Mouse (Mus musculus): ENCODE results near the gene Prcd.
"Not testable (repeated sequence)": the region's sequence is repeated elsewhere in the genome, so short reads cannot be mapped to it uniquely, and the experiment has no call there.

The Prcd gene

DNA sequence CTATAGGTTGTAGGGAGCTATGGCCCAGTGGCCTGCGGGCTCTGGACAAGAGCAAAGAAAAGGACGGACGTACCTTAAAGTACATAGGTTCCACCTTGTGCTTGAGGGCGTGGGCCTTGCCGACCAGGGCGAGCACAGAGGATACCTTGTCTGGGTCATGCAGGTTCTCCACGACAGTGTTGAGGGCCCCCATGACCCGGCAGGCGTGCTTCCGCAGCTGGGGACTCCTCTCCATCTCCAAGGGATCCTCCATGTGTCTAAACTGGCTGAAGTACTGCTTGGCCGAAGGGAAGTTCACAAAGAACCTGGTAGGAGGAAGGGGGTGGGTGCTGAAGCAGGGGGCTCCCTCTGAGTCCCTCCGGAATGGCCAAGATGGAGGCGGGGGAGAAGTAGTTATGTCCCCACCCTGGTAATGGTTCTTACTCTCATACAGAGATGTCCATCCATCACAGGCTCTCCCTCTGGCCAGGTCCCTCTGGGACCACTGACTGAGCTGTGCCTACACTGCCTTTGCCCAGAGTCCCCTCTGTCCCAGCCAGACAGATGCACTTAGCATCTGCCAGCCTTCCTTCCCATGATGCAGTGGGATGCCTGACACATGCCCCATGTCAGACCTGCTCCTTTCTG, 3.5 kb upstream of the Prcd start:
- no peak for DNase-seq

DNA sequence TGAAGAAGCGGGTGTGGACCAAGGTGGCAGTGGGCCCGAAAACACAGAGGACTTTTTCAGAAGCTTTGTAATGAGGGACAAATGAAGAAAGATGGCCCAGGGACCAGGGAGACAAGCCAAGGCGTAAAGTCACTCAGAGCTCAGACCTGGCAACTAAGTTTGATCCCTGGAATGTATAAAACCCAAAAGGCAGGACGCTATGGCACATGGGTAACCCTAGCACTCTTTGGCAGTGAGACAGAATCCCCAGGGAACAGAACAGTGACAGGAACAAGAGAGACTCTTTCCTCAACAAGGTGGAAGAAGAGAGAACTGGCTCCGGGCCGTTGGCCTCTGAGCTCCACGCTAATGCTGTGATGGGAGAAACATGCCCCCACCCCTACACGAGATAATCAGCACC, 2.5 kb upstream of the Prcd start:
- DNase-seq = no peak

- peak in 1 of 2 experiments; percentile 4 for DNase-seq
These were observed 2.0 kb upstream of the Prcd start for GRCm38 (mm10) chr11:116651339-116651738.

DNA sequence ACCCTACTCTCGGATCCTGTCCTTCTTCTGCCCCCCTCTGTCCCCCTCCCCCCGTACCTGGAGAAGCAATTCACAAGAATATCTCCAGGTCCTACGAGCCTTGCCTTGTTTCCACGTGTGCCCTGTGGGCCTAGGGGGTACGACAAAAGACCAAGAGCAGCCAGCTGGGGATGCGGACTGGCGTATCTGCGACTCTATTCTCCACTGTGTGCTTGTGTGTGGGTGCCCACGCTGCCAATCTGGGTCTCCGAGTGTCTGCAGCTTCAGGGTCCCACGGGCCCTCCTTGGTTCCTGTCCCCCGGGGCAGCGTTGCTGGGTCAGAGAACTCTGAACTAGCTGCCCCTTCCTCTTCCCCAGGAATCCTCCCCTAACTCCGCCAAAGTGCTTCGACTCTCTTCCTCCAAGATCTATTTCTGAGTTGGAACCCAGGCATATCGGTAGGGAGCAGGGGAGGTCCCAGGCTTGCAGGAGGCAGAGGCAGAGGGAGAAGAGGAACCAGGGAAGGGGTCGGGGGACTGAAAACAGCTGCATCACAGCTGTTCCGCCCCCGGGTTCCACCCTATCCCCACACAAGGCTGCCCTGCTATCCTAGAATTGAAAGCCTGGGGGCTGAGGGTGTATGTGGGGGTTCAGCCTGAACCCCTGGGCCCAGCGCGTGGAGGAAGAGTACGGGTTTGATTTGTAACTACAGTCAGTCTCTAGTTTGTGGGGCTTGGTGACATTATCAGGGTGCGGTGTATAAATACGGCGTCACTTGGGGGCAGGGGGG, 820 bp upstream of the Prcd start:
- peak in 1 of 2 experiments; percentile 40 for DNase-seq

GRCm38 (mm10) chr11:116653709-116654221, 431 bp downstream of the Prcd start:
- DNase-seq = peak; percentile 72 to 77

DNA sequence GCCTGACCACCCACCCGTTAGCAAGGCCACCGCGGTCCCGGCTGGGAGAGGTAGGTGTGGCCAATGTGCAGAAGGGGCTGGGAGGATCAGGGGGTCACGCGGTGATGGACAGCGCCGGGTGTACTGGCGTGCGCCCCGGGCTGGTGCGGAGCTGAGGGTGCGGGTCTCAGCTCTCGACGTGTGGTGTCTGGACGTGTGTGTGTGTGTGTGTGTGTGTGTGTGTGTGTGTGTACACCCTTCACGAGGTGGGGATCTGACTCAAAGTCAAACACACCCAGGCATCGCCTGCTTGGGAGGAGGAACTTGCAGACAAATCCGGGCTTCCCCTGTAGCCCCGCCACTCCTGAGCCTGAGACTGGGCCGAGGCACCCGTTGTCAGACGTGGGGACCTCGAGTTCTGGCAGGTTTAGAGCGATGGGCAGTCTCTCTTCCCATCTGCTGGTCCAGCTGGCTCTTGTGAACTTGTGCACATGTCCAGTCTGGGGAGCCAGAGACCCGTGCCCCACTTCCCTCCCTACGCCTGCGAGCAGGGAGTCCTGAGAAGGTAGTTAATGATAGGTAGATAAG, 1.0 kb downstream of the Prcd start, which contains the start of gene Cygb:
Gene Cygb, minus strand, starts transcription at position 59 of the 567 bp plus-strand sequence.
- DNase-seq = peak; percentile 66 to 75

DNA sequence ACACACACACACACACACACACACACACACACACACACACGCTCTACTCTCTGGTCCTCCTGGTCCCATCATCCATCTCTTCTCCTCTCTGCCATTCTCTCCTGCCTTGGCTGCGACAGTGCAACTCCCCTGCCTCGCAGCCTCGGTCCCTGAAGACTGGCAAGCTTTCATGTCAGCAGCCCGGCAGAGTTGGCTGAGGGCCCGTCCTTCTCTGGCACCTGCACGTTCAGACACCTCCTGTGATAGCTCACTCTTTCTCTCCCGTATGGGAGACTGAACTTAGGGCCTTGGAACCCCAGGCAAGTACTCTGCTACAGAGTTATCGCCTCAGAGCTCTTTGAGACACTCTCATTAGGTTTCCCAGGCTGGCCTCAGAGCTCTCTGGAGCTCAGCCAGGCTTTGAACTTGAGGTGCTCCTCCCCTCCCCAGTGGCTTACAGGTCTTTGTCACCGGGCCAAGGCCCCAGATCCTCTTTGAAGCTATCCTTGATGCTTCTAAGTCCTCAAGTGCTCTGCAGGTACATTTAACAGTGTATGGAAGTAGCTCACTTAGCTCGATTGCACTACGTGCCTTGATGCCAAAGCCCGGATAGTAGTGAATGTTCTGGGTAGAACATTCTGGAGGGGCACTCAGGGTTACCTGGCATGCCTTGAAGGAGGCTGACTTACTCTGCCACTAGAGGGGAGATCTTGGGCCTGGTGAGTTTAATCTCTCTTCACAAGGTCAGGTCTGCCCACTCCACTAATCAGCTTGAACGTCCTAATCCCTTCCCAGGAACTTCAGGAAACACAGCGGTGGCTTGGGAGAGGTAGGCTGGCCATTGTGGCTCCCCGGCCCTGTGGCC, 3.2 kb downstream of the Prcd start:
- DNase-seq = peak in 1 of 2 experiments; percentile 3

DNA sequence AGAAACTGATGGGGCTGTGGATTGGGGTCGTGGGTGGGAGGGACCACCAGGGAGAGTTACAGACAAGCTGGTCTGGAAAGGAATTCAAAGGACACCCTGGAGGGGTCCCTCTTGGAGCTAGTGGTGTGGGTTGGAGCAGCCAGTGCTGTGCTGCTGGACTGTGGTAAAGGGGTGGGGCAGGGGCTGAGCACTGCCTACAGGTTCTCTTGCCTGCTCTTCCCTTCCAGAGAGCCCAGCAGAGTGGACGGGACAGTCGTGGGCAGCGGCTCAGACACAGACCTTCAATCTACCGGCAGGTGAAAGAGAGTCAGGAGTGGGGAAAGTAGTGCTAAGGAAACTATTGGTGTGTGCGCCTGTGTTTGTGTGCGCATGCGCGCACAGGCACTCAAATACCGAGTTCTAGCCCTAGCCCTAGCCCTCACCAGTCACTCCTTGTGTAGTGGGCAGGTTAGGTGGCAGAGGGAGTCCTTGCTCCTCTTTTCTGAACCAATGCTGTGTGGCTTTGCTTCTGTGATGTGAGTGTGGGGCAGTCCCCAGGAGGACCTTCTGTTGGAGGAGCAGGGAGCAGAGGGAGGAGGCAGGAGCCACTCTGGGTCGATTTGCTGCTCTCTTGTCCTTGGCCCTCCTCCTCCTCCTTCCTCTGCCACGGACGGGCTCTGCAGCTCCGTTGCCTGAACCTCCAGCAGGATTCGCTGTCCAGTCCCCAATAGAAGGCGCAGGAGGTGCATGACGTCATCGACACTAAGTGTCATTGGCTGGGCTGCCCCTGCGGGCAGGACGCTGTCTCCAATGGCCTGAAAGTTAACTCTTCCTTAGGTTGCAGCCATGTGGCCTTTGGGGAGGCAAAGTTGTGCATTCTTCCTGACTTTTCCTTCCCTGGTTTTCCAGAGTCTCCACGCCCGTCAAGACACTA, 4.2 kb downstream of the Prcd start:
- peak; percentile 91 to 95 for DNase-seq

DNA sequence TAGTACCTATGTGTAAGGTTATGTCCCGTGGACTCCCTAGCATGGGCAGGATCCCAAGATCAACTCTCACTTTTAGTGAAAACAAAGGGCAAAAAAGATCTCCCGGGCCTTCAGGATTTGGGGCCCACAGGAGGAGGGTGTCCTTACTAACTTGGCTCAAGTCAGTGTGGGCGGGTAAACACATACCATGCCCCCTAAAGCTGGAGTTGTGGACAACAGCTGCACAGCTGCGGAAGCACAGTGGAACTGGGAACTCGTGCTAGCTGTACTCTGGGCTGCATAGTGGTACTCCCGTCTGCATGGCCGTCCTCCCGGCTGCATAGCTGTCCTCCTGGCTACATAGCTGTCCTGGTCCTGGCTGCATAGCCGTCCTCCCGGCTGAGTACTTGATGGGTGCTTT, 4.9 kb downstream of the Prcd start:
- DNase-seq = peak in 1 of 2 experiments; percentile 62

DNA sequence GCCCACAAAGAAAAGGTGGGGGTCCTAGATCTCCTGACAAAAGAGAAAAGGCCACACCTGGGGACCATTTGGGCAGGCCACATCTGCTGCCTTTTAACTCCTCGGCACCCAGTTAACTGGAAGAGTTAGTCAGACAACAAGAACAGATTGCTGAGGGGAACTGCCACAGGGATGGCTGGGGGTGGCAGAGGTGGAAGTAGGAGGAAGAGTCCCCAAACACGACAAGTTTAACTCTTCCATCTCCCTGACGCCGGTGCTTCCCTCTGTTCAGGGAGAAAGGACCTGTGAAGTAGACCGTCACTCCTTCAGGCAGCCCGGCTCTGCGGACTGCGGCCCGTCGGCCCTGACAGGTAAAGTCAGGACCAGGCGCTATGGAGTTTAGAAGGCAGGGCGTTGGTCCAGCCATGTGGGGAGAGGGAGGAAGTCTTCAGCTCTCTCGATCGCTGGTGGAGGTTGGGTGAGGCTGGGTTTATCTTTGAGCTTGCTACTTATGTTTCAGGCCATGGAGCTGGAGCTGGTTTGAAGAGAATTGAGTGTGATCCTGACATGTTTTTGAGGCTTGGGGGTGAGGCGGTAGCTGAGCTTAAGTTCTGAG, 5.8 kb downstream of the Prcd start:
- peak in 1 of 2 experiments; percentile 3 for DNase-seq

DNA sequence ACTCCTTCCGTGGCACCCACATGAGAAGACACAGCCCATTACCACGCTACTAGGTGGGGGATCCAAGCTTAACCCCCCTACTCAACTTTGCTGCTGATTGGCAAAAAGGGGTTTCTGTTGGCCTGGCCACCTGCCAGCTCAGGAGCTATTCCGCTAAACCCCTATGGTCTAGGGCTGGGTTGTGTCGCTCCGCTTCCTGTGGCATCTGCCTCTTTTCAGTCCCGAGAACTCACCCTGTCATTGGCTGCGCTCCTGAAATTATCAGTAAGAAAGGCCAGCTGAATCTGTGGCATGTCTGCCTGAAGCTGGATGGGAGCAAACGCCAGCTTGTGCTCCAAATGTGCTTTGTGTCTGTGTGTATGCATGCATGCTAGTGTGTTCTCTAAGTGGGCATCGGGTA, 6.8 kb downstream of the Prcd start:
- no peak for DNase-seq

DNA sequence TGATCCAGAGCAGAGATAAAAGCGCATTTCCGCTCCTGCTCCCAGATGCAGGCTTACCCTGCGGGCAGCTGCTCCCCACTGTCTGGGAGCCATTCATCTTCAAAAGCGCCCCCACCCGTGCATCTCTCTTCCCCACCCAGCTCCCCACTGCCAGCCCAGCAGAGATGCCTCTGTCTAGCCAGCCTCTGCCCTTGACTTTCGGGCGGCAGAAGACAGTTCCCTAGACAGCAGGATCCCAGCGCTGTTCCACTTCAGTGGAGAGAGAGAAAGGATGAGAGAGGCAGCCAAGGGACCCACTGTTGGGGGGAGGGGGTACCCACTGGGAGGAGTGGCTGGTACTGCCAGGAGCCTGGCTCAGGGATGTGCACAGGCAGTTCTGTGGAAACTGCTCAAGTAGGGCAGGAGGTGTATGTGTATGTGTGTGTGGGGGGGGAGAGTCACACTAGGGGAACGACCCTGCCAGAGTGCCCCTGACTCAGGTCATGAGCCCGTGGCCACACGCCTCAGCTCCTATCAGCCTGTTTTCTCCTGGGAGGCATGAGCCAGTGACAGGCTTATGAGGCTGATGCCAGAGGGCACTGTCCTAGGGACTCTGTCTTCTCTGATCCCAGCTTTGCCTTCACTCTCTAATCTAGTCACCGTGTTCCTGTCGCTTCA, 8.1 kb downstream of the Prcd start:
- DNase-seq = peak in 1 of 2 experiments; percentile 55

- DNase-seq = no peak
These were observed 8.6 kb downstream of the Prcd start for GRCm38 (mm10) chr11:116661948-116662377.

DNA sequence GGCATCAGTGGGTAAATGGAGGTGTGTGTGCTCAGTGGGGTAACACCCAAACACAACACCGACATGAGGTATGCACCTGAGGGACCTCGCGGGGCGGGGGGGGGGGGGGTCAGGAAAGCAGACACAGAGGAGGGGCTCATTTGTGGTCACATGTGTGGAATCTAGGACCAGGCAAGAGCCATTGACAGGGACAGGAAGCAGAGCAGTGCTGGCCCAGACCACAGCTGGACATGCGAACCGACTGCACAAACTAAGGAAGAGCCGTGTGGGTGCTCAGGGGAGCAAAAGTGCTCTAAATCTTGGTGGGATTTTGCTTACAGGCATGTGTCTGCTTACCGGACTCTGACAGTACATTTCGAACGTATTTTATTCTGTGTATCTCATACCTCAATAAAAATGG, 12.0 kb downstream of the Prcd start:
- no peak for DNase-seq

GRCm38 (mm10) chr11:116666566-116666965, 13.2 kb downstream of the Prcd start:
- no peak for DNase-seq

DNA sequence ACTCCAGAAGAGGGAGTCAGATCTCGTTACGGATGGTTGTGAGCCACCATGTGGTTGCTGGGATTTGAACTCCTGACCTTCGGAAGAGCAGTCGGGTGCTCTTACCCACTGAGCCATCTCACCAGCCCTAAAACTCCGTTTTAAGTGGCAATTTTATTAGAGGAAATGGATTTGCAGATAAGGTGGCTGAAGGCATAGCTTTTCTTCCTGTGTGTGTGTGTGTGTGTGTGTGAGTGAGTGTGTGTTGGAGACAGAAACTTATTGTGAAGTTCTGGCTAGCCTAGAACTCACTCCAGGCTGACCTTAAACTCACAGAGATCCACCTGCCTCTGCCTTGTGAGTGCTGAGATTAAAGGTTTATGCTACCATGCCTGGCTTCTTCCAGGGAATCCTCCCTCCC, 13.7 kb downstream of the Prcd start:
- DNase-seq = not testable (repeated sequence)

- DNase-seq = no peak
These were observed 14.6 kb downstream of the Prcd start for GRCm38 (mm10) chr11:116667930-116668329.

GRCm38 (mm10) chr11:116668381-116668825, 15.1 kb downstream of the Prcd start:
- DNase-seq = peak in 1 of 2 experiments; percentile 46

DNA sequence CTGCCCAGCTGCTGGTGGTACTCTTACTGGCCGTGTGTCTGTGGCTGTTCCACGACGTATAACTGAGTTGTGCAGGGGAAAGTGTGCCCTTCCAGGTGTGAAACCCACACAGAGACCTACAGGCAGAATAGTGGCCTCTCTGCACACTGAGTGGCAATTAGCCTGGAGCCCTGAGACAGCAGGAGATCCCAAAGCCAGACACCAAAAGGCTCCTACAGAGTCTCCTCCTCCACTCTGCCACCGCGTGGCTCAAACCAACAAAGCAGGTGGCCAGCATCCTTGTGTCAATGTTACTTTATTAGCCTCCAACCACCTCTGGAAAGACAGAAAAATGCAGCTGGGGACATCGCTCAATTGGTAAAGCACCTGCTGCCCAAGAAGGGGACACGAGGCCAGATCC, 15.5 kb downstream of the Prcd start:
- peak; percentile 66 to 70 for DNase-seq

GRCm38 (mm10) chr11:116669316-116669715, 16.0 kb downstream of the Prcd start:
- no peak for DNase-seq

Data from kidney, postnatal 4 days (tissue).